Mouse (Mus musculus): ENCODE measurements at regions not wholly inside any gene's neighbourhood (a gene's known extent, or its start where the extent isn't known, plus 50 kb on each side); places are given as distances from the start of the nearest gene placed in this dataset.

- no peak overlapping the region for H3K27ac ChIP-seq (ENCODE audit: low read length)
- H3K4me3 ChIP-seq (ENCODE audit: low read length), result no peak overlapping the region
- peaks cover 8% of the 10 kb centered on the region for H3K4me1 ChIP-seq (ENCODE audit: insufficient read depth, low read length)
- ATAC-seq (ENCODE audit: low FRiP score, low TSS enrichment), result no peak
- no peaks in the 10 kb centered on the region for H3K9me3 ChIP-seq (ENCODE audit: low read length)
- H3K9ac ChIP-seq (replicated peaks; ENCODE audit: low read length), result no peak overlapping the region
- H3K27me3 ChIP-seq (ENCODE audit: insufficient read depth, low read length), result no peaks in the 10 kb centered on the region
- no peaks in the 10 kb centered on the region for H3K36me3 ChIP-seq (ENCODE audit: insufficient read depth, low read length)
- no peak overlapping the region for H3K4me2 ChIP-seq (replicated peaks; ENCODE audit: low read depth, low read length)
- WGBS, result 17% methylated on average over 1 of the region's 1 CpGs
These were observed 292.8 kb upstream of the Zmiz1 start for GRCm38 (mm10) chr14:25166217-25166616.

- WGBS, result 41% methylated on average over 4 of the region's 4 CpGs
- Histone ChIP-seq H3K4me1 (ENCODE audit: insufficient read depth, low read length) (peaks cover 8% of the 10 kb centered on the region), H3K4me3 (ENCODE audit: low read length) (no peak overlapping the region), H3K36me3 (ENCODE audit: insufficient read depth, low read length) (no peaks in the 10 kb centered on the region), H3K9ac (replicated peaks; ENCODE audit: low read length) (no peak overlapping the region), H3K27ac (ENCODE audit: low read length) (no peak overlapping the region), H3K27me3 (ENCODE audit: insufficient read depth, low read length) (no peaks in the 10 kb centered on the region), H3K9me3 (ENCODE audit: low read length) (no peaks in the 10 kb centered on the region), H3K4me2 (replicated peaks; ENCODE audit: low read depth, low read length) (no peak overlapping the region)
- no peak for ATAC-seq (ENCODE audit: low FRiP score, low TSS enrichment)
These were observed 291.4 kb upstream of the Zmiz1 start for GRCm38 (mm10) chr14:25167604-25168003.

- Histone ChIP-seq H3K36me3 (ENCODE audit: insufficient read depth, low read length) (no peaks in the 10 kb centered on the region), H3K9me3 (ENCODE audit: low read length) (no peaks in the 10 kb centered on the region), H3K4me2 (replicated peaks; ENCODE audit: low read depth, low read length) (no peak overlapping the region), H3K4me3 (ENCODE audit: low read length) (no peak overlapping the region), H3K27me3 (ENCODE audit: insufficient read depth, low read length) (no peaks in the 10 kb centered on the region), H3K4me1 (ENCODE audit: insufficient read depth, low read length) (peaks cover 8% of the 10 kb centered on the region), H3K9ac (replicated peaks; ENCODE audit: low read length) (no peak overlapping the region), H3K27ac (ENCODE audit: low read length) (no peak overlapping the region)
- no peak for ATAC-seq (ENCODE audit: low FRiP score, low TSS enrichment)
- 55% methylated on average over 5 of the region's 5 CpGs for WGBS
These were observed 290.7 kb upstream of the Zmiz1 start for GRCm38 (mm10) chr14:25168310-25168709.

- no peak for ATAC-seq (ENCODE audit: low FRiP score, low TSS enrichment)
- H3K4me2 ChIP-seq (replicated peaks; ENCODE audit: low read depth, low read length), result no peak overlapping the region
- H3K9ac ChIP-seq (replicated peaks; ENCODE audit: low read length), result no peak overlapping the region
- no peak overlapping the region for H3K4me3 ChIP-seq (ENCODE audit: low read length)
- H3K27ac ChIP-seq (ENCODE audit: low read length), result no peak overlapping the region
- H3K36me3 ChIP-seq (ENCODE audit: insufficient read depth, low read length), result no peaks in the 10 kb centered on the region
- 51% methylated on average over 6 of the region's 6 CpGs for WGBS
- peaks cover 11% of the 10 kb centered on the region for H3K4me1 ChIP-seq (ENCODE audit: insufficient read depth, low read length)
- H3K27me3 ChIP-seq (ENCODE audit: insufficient read depth, low read length), result no peaks in the 10 kb centered on the region
- no peaks in the 10 kb centered on the region for H3K9me3 ChIP-seq (ENCODE audit: low read length)
These were observed 285.7 kb upstream of the Zmiz1 start for GRCm38 (mm10) chr14:25173281-25173680.

- no peaks in the 10 kb centered on the region for H3K9me3 ChIP-seq (ENCODE audit: low read length)
- H3K36me3 ChIP-seq (ENCODE audit: insufficient read depth, low read length), result no peaks in the 10 kb centered on the region
- no peak overlapping the region for H3K4me3 ChIP-seq (ENCODE audit: low read length)
- no peaks in the 10 kb centered on the region for H3K27me3 ChIP-seq (ENCODE audit: insufficient read depth, low read length)
- 64% methylated on average over 6 of the region's 6 CpGs for WGBS
- no peak overlapping the region for H3K27ac ChIP-seq (ENCODE audit: low read length)
- ATAC-seq (ENCODE audit: low FRiP score, low TSS enrichment), result no peak
- H3K4me1 ChIP-seq (ENCODE audit: insufficient read depth, low read length), result peaks cover 11% of the 10 kb centered on the region
- no peak overlapping the region for H3K9ac ChIP-seq (replicated peaks; ENCODE audit: low read length)
- no peak overlapping the region for H3K4me2 ChIP-seq (replicated peaks; ENCODE audit: low read depth, low read length)
These were observed 285.1 kb upstream of the Zmiz1 start for GRCm38 (mm10) chr14:25173873-25174272.

GRCm38 (mm10) chr14:25174402-25174801 lies 284.6 kb upstream of the Zmiz1 start:
- H3K4me3 ChIP-seq (ENCODE audit: low read length), result no peak overlapping the region
- H3K27ac ChIP-seq (ENCODE audit: low read length), result no peak overlapping the region
- no peak overlapping the region for H3K4me2 ChIP-seq (replicated peaks; ENCODE audit: low read depth, low read length)
- no peak for ATAC-seq (ENCODE audit: low FRiP score, low TSS enrichment)
- H3K9ac ChIP-seq (replicated peaks; ENCODE audit: low read length), result 0 out of 2 replicates have a peak overlapping the region, but pooled peaks have one; percentile 17
- no peaks in the 10 kb centered on the region for H3K9me3 ChIP-seq (ENCODE audit: low read length)
- H3K27me3 ChIP-seq (ENCODE audit: insufficient read depth, low read length), result no peaks in the 10 kb centered on the region
- WGBS, result 27% methylated on average over 2 of the region's 2 CpGs
- no peaks in the 10 kb centered on the region for H3K36me3 ChIP-seq (ENCODE audit: insufficient read depth, low read length)
- H3K4me1 ChIP-seq (ENCODE audit: insufficient read depth, low read length), result peaks cover 11% of the 10 kb centered on the region

GRCm38 (mm10) chr14:25176206-25176605 lies 282.8 kb upstream of the Zmiz1 start:
- 48% methylated on average over 6 of the region's 6 CpGs for WGBS

GRCm38 (mm10) chr14:25180126-25180525 lies 278.9 kb upstream of the Zmiz1 start:
- Histone ChIP-seq H3K4me2 (replicated peaks; ENCODE audit: low read depth, low read length) (no peak overlapping the region), H3K27ac (ENCODE audit: low read length) (no peak overlapping the region), H3K4me1 (ENCODE audit: insufficient read depth, low read length) (peaks cover 14% of the 10 kb centered on the region), H3K36me3 (ENCODE audit: insufficient read depth, low read length) (no peaks in the 10 kb centered on the region), H3K27me3 (ENCODE audit: insufficient read depth, low read length) (no peaks in the 10 kb centered on the region), H3K4me3 (ENCODE audit: low read length) (no peak overlapping the region), H3K9me3 (ENCODE audit: low read length) (no peaks in the 10 kb centered on the region), H3K9ac (replicated peaks; ENCODE audit: low read length) (no peak overlapping the region)
- 75% methylated on average over 9 of the region's 9 CpGs for WGBS
- no peak for ATAC-seq (ENCODE audit: low FRiP score, low TSS enrichment)

More at GRCm38 (mm10) chr14:25176206-25176605, 282.8 kb upstream of the Zmiz1 start:
- Histone ChIP-seq H3K4me3 (ENCODE audit: low read length) (no peak overlapping the region), H3K4me2 (replicated peaks; ENCODE audit: low read depth, low read length) (no peak overlapping the region), H3K27ac (ENCODE audit: low read length) (no peak overlapping the region), H3K36me3 (ENCODE audit: insufficient read depth, low read length) (no peaks in the 10 kb centered on the region), H3K9ac (replicated peaks; ENCODE audit: low read length) (no peak overlapping the region), H3K27me3 (ENCODE audit: insufficient read depth, low read length) (no peaks in the 10 kb centered on the region), H3K4me1 (ENCODE audit: insufficient read depth, low read length) (peaks cover 11% of the 10 kb centered on the region), H3K9me3 (ENCODE audit: low read length) (no peaks in the 10 kb centered on the region)
- no peak for ATAC-seq (ENCODE audit: low FRiP score, low TSS enrichment)

GRCm38 (mm10) chr14:25181406-25181805 lies 277.6 kb upstream of the Zmiz1 start:
- peak overlapping the region; percentile 20; the same call in 1 of the 2 replicates for H3K27ac ChIP-seq (ENCODE audit: low read length)
- no peaks in the 10 kb centered on the region for H3K27me3 ChIP-seq (ENCODE audit: insufficient read depth, low read length)
- no peak overlapping the region for H3K9ac ChIP-seq (replicated peaks; ENCODE audit: low read length)
- no peak overlapping the region for H3K4me2 ChIP-seq (replicated peaks; ENCODE audit: low read depth, low read length)
- ATAC-seq (ENCODE audit: low FRiP score, low TSS enrichment), result peak; percentile 55
- no peak overlapping the region for H3K4me3 ChIP-seq (ENCODE audit: low read length)
- 25% methylated on average over 2 of the region's 2 CpGs for WGBS
- H3K4me1 ChIP-seq (ENCODE audit: insufficient read depth, low read length), result peaks cover 23% of the 10 kb centered on the region
- no peaks in the 10 kb centered on the region for H3K9me3 ChIP-seq (ENCODE audit: low read length)
- H3K36me3 ChIP-seq (ENCODE audit: insufficient read depth, low read length), result no peaks in the 10 kb centered on the region

GRCm38 (mm10) chr14:25184042-25184441 lies 274.9 kb upstream of the Zmiz1 start:
- no peak overlapping the region for H3K4me2 ChIP-seq (replicated peaks; ENCODE audit: low read depth, low read length)
- H3K9ac ChIP-seq (replicated peaks; ENCODE audit: low read length), result no peak overlapping the region
- no peaks in the 10 kb centered on the region for H3K27me3 ChIP-seq (ENCODE audit: insufficient read depth, low read length)
- ATAC-seq (ENCODE audit: low FRiP score, low TSS enrichment), result no peak
- no peaks in the 10 kb centered on the region for H3K36me3 ChIP-seq (ENCODE audit: insufficient read depth, low read length)
- peaks cover 28% of the 10 kb centered on the region for H3K4me1 ChIP-seq (ENCODE audit: insufficient read depth, low read length)
- H3K27ac ChIP-seq (ENCODE audit: low read length), result no peak overlapping the region
- H3K4me3 ChIP-seq (ENCODE audit: low read length), result no peak overlapping the region
- no peaks in the 10 kb centered on the region for H3K9me3 ChIP-seq (ENCODE audit: low read length)
- 77% methylated on average over 5 of the region's 5 CpGs for WGBS

Measured in kidney, embryonic 16.5 days (tissue).